Mouse (Mus musculus) testis, adult 2 months (tissue): ENCODE measurements around the gene Kyat1. TPM values are rescaled to one million over a fixed set of nuclear protein-coding genes. Genes with fewer than 3 reads are reported as not detected.

ENCODE experiments used
- H3K27ac ChIP-seq: fragments of 200-500 bp; 2 replicates; pipeline ENCODE4 v1.5.1; 2012; ENCODE audit warnings: low read depth, low read length; ENCODE audit not compliant: control insufficient read depth, insufficient read depth
- H3K27me3 ChIP-seq: fragments of 200-500 bp; 2 replicates; pipeline ENCODE4 v1.6.1; 2012; ENCODE audit warnings: mild to moderate bottlenecking, low read length, moderate library complexity; ENCODE audit not compliant: control insufficient read depth, insufficient read depth
- H3K36me3 ChIP-seq: fragments of 200-500 bp; 2 replicates; pipeline ENCODE4 v1.6.1; 2012; ENCODE audit warnings: mild to moderate bottlenecking, low read length; ENCODE audit not compliant: control insufficient read depth, insufficient read depth
- H3K4me1 ChIP-seq: fragments of 200-500 bp; 2 replicates; pipeline ENCODE4 v1.6.1; 2012; ENCODE audit warnings: low read length; ENCODE audit not compliant: control insufficient read depth, insufficient read depth
- H3K4me3 ChIP-seq: fragments of 200-500 bp; 2 replicates; pipeline ENCODE4 v1.5.1; 2012; ENCODE audit warnings: low read depth, mild to moderate bottlenecking, low read length, moderate library complexity, mixed read lengths; ENCODE audit not compliant: control insufficient read depth
- CTCF ChIP-seq: fragments of 200-500 bp; IDR thresholded peaks from 2 replicates; pipeline ENCODE4 v1.5.1; 2012; ENCODE audit warnings: low read depth, mild to moderate bottlenecking, inconsistent platforms, low read length, moderate library complexity; ENCODE audit not compliant: control insufficient read depth, insufficient read depth, insufficient replicate concordance
- POLR2A ChIP-seq: fragments of 200-500 bp; IDR thresholded peaks from 2 replicates; pipeline ENCODE4 v1.6.1; 2012; ENCODE audit warnings: low read depth, mild to moderate bottlenecking, inconsistent platforms, low read length, moderate library complexity; ENCODE audit not compliant: control insufficient read depth
- polyA plus RNA-seq: library from polyadenylated mRNA; depleted of rRNA; stranded (reverse); fragments of >200 nt; gene quantifications from 2 replicates; pipeline ENCODE4 v1.2.3, GENCODE M21; 2012

Gene Kyat1
- polyA plus RNA-seq, 1 experiment = 16.0 TPM

GRCm38 (mm10) chr2:30237881-30238280 is 32.2 kb upstream of the Kyat1 start:
- H3K4me1 ChIP-seq = peaks cover 9% of the 10 kb centered on the region
- H3K27me3 ChIP-seq = no peaks in the 10 kb centered on the region
- H3K4me3 ChIP-seq = peak overlapping the region; percentile 85
- TF ChIP-seq CTCF (no peak), POLR2A (peak; percentile 8; the same call in 1 of the 2 replicates)
- H3K36me3 ChIP-seq = no peaks in the 10 kb centered on the region
- H3K27ac ChIP-seq = peak overlapping the region; percentile 79

GRCm38 (mm10) chr2:30237199-30237880 is 31.7 kb upstream of the Kyat1 start, which contains the start of gene Lrrc8a:
Gene Lrrc8a (plus strand): TSS chr2:30237715.
- peaks cover 9% of the 10 kb centered on the region for H3K4me1 ChIP-seq
- H3K27me3 ChIP-seq = no peaks in the 10 kb centered on the region
- peak; percentile 81 for TF ChIP-seq POLR2A
- TF ChIP-seq CTCF = no peak
- peak within 1 kb of the TSS; percentile 85 for H3K4me3 ChIP-seq
- no peaks in the 10 kb centered on the region for H3K36me3 ChIP-seq
- H3K27ac ChIP-seq = peak within 1 kb of the TSS; percentile 91

- H3K4me3 ChIP-seq = peak overlapping the region; percentile 85
- H3K27me3 ChIP-seq = no peaks in the 10 kb centered on the region
- H3K36me3 ChIP-seq = no peaks in the 10 kb centered on the region
- peak overlapping the region; percentile 91 for H3K27ac ChIP-seq
- TF ChIP-seq POLR2A = no peak
- no peak for TF ChIP-seq CTCF
- H3K4me1 ChIP-seq = peaks cover 9% of the 10 kb centered on the region
Observed at GRCm38 (mm10) chr2:30236426-30237198, 31.0 kb upstream of the Kyat1 start.

- TF ChIP-seq CTCF (no peak), POLR2A (no peak)
- H3K36me3 ChIP-seq = no peaks in the 10 kb centered on the region
- H3K27me3 ChIP-seq = no peaks in the 10 kb centered on the region
- H3K4me1 ChIP-seq = peaks cover 9% of the 10 kb centered on the region
- H3K4me3 ChIP-seq = no peak overlapping the region
- no peak overlapping the region for H3K27ac ChIP-seq
Observed at GRCm38 (mm10) chr2:30235593-30235992, 29.9 kb upstream of the Kyat1 start.

- Histone ChIP-seq H3K4me1 (no peaks in the 10 kb centered on the region), H3K4me3 (no peak overlapping the region), H3K27ac (no peak overlapping the region), H3K36me3 (no peaks in the 10 kb centered on the region), H3K27me3 (no peaks in the 10 kb centered on the region)
- TF ChIP-seq POLR2A = no peak
- TF ChIP-seq CTCF = no peak
Observed at GRCm38 (mm10) chr2:30216293-30216692, 10.6 kb upstream of the Kyat1 start.

GRCm38 (mm10) chr2:30215493-30215892 is 9.8 kb upstream of the Kyat1 start:
- no peaks in the 10 kb centered on the region for H3K4me1 ChIP-seq
- no peaks in the 10 kb centered on the region for H3K36me3 ChIP-seq
- TF ChIP-seq POLR2A (no peak), CTCF (no peak)
- H3K4me3 ChIP-seq = no peak overlapping the region
- H3K27ac ChIP-seq = no peak overlapping the region
- H3K27me3 ChIP-seq = no peaks in the 10 kb centered on the region

- Histone ChIP-seq H3K4me3 (no peak overlapping the region), H3K27ac (no peak overlapping the region), H3K36me3 (no peaks in the 10 kb centered on the region), H3K4me1 (no peaks in the 10 kb centered on the region), H3K27me3 (no peaks in the 10 kb centered on the region)
- TF ChIP-seq CTCF (no peak), POLR2A (no peak)
Observed at GRCm38 (mm10) chr2:30214745-30215144, 9.1 kb upstream of the Kyat1 start.
